Mouse (Mus musculus) forebrain, postnatal 0 days (tissue): ENCODE measurements around the gene Ddn. TPM values are rescaled to one million over a fixed set of nuclear protein-coding genes. Genes with fewer than 3 reads are reported as not detected.

ENCODE experiments used
- ATAC-seq: fragments of 200-750 bp; cut with Nextera tagmentation; 2 replicates; pipeline ENCODE4 v1.8.0; 2017; ENCODE audit warnings: mild to moderate bottlenecking, moderate library complexity
- DNase-seq: peaks from one replicate; pipeline ENCODE4 v3.0.0-alpha.2; 2015
- H3K27ac ChIP-seq: fragments of 300-500 bp; sonication (generic); 2 replicates; pipeline ENCODE4 v1.5.1; 2014; ENCODE audit warnings: low read depth, mild to moderate bottlenecking, antibody characterized with exemption, low read length, moderate library complexity, mixed read lengths
- H3K27me3 ChIP-seq: fragments of 300-500 bp; sonication (generic); 2 replicates; pipeline ENCODE4 v1.6.1; 2014; ENCODE audit warnings: mild to moderate bottlenecking, low read length, mixed read lengths; ENCODE audit not compliant: insufficient read depth
- H3K36me3 ChIP-seq: fragments of 300-500 bp; sonication (generic); 2 replicates; pipeline ENCODE4 v1.6.1; 2014; ENCODE audit warnings: mild to moderate bottlenecking, moderate library complexity; ENCODE audit not compliant: insufficient read depth
- H3K4me1 ChIP-seq: fragments of 300-500 bp; sonication (generic); 2 replicates; pipeline ENCODE4 v1.6.1; 2014; ENCODE audit warnings: antibody characterized with exemption; ENCODE audit not compliant: insufficient read depth
- H3K4me2 ChIP-seq: fragments of 300-500 bp; sonication (generic); 2 replicates; pipeline ENCODE4 v1.6.1; 2014; ENCODE audit warnings: low read depth, mild to moderate bottlenecking, moderate library complexity
- H3K4me3 ChIP-seq: fragments of 300-500 bp; sonication (generic); 2 replicates; pipeline ENCODE4 v1.5.1; 2014; ENCODE audit warnings: low read depth, low read length, mixed read lengths
- H3K9ac ChIP-seq: fragments of 300-500 bp; sonication (generic); 2 replicates; pipeline ENCODE4 v1.6.1; 2014; ENCODE audit warnings: mild to moderate bottlenecking
- H3K9me3 ChIP-seq: fragments of 300-500 bp; sonication (generic); 2 replicates; pipeline ENCODE4 v1.6.1; 2016; ENCODE audit warnings: low read length
- CTCF ChIP-seq: sonication (generic); IDR thresholded peaks from 2 replicates; pipeline ENCODE4 v1.5.1; 2016; ENCODE audit warnings: antibody characterized with exemption, control low read depth, low read depth
- WGBS: fragments of 180-500 bp; shearing (Covaris S2); extraction: QIAGEN DNeasy Blood & Tissue Kit; methylation state at CpG from one replicate; pipeline ENCODE4 v1.1.7; 2014; 5-methylcytosine and 5-hydroxymethylcytosine counted together
- polyA plus RNA-seq: library from polyadenylated mRNA; unstranded; fragments of >200 nt; fragmentation: Nextera tagmentation; extraction: Ambion mirVana; gene quantifications from 2 replicates; pipeline ENCODE4 v1.2.1, GENCODE M21; 2015
- total RNA-seq: library from RNA; depleted of rRNA; stranded (reverse); fragments of >200 nt; gene quantifications from 2 replicates; pipeline ENCODE4 v1.2.3, GENCODE M21; 2014

Gene Ddn
- total and polyA plus RNA-seq, 2 experiments from 2014 or later, result 2.2 to 36.3 TPM

DNA sequence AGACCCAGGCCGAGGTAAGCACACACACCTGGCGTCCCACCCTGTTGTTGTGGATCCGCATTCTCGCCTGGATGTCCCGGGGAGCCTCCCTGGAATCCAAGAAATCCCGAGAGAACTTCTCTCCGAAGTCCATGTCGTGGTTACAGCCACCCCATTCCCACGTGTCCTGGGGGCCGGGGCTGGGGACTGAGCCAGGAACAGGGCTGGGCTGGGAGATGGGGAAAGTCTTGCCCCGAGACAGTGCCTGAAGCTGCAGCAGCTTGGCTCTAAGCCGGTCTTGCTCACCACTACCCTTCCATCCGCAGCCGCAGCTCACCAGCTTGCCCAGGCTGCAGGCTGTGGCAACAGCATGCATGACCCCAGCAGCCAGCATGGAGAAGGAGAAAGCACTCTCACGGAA, 35.2 kb downstream of the Ddn start:
- Histone ChIP-seq H3K36me3 (no peaks in the 10 kb centered on the region), H3K9ac (no peak overlapping the region), H3K27ac (no peak overlapping the region), H3K4me2 (no peak overlapping the region), H3K4me1 (no peaks in the 10 kb centered on the region), H3K9me3 (no peaks in the 10 kb centered on the region), H3K27me3 (peaks cover 81% of the 10 kb centered on the region), H3K4me3 (no peak overlapping the region)
- no peak for TF ChIP-seq CTCF
- WGBS, result 9% methylated on average over 15 of the region's 15 CpGs
- ATAC-seq, result no peak
- DNase-seq, result no peak

DNA sequence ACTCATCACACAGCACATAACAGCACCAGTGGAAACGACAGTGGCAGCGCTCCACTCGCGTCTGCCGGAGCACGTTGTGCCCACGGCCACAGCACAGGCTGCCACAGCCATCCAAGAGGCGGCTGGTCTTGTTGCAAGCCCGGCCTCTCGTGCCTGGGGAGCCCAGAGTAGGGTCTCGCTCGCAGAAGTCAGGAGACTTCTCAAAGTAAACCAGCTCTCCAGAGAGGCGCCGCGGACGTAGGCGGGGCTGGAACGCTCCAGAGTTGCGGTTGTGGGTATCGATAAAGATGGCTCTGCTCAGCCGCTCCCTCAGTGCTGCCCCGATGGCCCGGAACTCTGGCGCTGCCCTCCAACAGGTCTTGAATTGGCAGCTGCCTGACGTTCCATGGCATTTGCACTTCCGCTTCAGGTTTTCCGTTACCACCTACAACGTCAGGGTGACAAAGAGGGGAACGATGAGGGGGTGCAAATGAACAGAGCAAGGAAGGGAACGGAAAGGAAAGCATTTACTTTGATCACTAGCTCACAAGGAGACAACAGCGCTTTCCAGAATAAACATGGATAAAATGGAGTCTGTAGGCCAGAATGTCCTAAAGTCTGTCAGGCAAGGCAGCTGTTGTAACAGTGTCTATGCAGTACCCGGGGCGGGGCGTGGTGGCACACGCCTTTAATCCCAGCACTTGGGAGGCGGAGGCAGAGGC, 36.6 kb downstream of the Ddn start:
- no peak for DNase-seq
- peak; percentile 16; the same call in 1 of the 2 replicates for ATAC-seq
- H3K4me3 ChIP-seq, result peak overlapping the region; percentile 33
- H3K9me3 ChIP-seq, result no peaks in the 10 kb centered on the region
- H3K4me2 ChIP-seq, result peak overlapping the region; percentile 49
- WGBS, result 1% methylated on average over 36 of the region's 36 CpGs
- H3K27ac ChIP-seq, result no peak overlapping the region
- H3K27me3 ChIP-seq, result peaks cover 67% of the 10 kb centered on the region
- no peak for TF ChIP-seq CTCF
- no peaks in the 10 kb centered on the region for H3K36me3 ChIP-seq
- H3K4me1 ChIP-seq, result no peaks in the 10 kb centered on the region
- H3K9ac ChIP-seq, result no peak overlapping the region

DNA sequence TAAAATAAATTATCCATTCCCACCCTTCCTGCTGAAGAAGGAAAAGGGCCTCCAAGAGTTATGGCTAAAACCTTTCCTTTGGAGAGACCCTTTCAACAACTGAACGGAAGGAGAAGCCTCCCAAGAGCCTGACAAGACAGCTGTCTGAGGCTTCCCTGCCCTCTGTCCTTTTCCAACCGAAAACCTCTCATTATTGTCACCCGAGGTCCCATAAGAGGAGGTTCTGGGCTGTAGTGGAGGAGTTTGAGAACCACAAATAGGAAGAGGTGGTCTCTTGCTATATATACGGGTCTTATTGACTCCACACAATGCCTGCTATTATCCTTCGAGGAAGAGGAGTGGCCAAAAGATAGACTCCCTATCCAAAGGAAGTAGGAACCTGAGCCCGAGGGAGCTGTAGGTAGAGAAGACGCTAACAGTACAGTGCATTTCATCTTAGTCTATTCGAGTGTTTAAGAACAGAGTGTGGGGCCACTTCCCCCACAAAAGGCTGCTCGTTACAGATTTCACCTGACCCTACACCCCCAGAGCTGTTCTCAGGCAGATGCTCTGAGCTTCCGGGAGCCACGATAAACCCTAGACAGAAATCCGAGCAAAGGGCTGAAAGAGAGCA, 37.4 kb downstream of the Ddn start:
- no peak for ATAC-seq
- WGBS, result 4% methylated on average over 12 of the region's 12 CpGs
- DNase-seq, result no peak
- Histone ChIP-seq H3K4me1 (no peaks in the 10 kb centered on the region), H3K27me3 (peaks cover 59% of the 10 kb centered on the region), H3K9me3 (no peaks in the 10 kb centered on the region), H3K9ac (no peak overlapping the region), H3K4me3 (no peak overlapping the region; the same call in 1 of the 2 replicates), H3K27ac (no peak overlapping the region), H3K4me2 (peak overlapping the region; percentile 49), H3K36me3 (no peaks in the 10 kb centered on the region)
- TF ChIP-seq CTCF, result no peak

DNA sequence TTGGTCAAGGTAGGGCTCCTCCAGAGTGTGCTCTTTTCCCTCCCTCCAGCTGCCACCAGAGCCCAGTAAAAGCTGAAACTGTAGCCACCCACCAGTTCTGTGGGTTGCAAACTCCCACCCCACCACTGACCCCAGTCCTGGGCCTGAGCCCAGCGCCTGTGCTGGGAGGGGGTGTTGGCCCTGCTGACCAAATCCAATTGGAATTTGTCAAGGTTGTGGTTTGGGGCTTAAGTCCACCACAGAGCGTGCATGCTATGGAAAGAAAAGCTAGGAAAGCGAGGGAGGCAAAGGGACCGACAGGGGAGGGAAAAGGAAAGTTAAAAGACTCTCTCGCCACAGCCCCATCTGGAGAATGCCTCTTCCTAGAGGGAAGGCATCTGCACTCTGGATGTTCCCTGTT, 41.0 kb downstream of the Ddn start:
- Histone ChIP-seq H3K36me3 (no peaks in the 10 kb centered on the region), H3K27me3 (peaks cover 23% of the 10 kb centered on the region)
- 29% methylated on average over 5 of the region's 5 CpGs for WGBS

DNA sequence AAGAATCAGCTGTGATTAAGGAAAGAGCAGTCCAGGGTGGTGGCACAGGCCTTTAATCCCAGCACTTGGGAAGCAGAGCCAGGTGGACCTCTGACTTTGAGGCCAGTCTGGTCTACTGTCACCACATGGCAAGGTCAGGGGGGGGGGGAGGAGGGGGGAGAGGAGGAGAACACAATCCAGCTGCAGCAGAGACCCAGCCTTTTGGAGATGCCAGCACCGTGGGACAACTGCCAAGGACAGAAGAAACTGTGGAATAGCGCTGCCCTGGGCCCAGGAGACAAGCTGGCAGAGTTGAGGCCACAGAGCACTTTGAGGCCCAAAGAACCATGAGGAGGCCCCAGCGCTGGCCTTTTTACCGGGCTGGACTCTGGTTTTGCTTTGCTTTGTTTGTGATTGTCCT, 43.4 kb downstream of the Ddn start:
- peaks cover 7% of the 10 kb centered on the region for H3K4me1 ChIP-seq
- no peak overlapping the region for H3K27ac ChIP-seq
- DNase-seq, result no peak
- H3K9me3 ChIP-seq, result no peaks in the 10 kb centered on the region
- no peak for TF ChIP-seq CTCF
- H3K4me3 ChIP-seq, result no peak overlapping the region
- H3K9ac ChIP-seq, result no peak overlapping the region
- H3K36me3 ChIP-seq, result no peaks in the 10 kb centered on the region
- WGBS, result 69% methylated on average over 4 of the region's 4 CpGs
- ATAC-seq, result no peak
- no peak overlapping the region for H3K4me2 ChIP-seq
- H3K27me3 ChIP-seq, result peaks cover 3% of the 10 kb centered on the region; the same call in 1 of the 2 replicates

More for the DNA sequence above, 41.0 kb downstream of the Ddn start:
- Histone ChIP-seq H3K4me3 (no peak overlapping the region), H3K4me2 (no peak overlapping the region), H3K9ac (no peak overlapping the region), H3K4me1 (no peaks in the 10 kb centered on the region), H3K27ac (no peak overlapping the region), H3K9me3 (no peaks in the 10 kb centered on the region)
- DNase-seq (no peak), ATAC-seq (no peak)
- TF ChIP-seq CTCF, result no peak

DNA sequence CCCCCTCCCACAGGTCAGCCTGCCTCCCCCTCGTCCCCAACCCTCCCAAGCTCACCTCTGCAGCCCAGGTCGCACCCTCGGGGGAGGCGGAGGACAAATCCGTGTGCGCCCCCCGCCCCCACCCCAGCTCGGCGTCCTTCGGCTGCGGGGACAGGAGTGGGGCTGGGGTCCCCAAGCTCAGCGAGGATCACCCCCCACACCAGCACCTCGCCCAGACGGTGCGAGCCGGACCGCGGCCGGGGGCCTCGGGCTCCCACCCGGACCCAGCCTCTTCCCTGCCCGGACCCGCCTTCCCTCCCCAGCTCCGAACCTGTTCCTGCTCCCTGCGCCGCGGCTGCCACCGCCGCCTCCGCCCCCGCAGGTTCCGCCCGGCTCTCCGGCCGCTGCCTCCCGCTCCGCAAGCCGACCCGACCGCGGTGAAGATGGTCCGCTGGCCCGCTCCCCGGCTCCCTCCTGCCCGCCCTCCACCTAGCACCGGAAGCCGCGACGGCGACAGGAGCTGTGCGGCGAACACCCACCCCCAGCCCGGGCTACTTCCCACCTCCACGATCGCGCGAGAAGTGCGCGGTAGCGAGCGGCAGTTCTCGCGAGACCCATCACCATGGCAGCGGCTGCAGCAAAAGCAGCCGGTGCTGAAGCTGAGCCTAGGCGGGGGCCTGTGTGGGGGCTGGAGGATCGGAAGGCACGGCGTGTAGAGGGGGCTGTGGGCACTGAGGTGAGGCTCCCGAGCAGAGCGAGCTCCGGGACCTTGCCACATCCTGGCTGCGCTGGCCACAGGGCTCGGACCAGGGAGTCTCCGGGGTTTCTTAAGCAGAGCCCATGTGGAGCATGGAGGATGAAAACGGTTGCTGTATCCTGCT, 46.4 kb downstream of the Ddn start, which contains the start of gene Arf3:
TSS of gene Arf3 (minus strand) at position 545 of the 860 bp plus-strand sequence.
- no peaks in the 10 kb centered on the region for H3K9me3 ChIP-seq
- peak; percentile 98 for DNase-seq
- peak within 1 kb of the TSS; percentile 98 for H3K9ac ChIP-seq
- peak within 1 kb of the TSS; percentile 73 for H3K4me2 ChIP-seq
- peak within 1 kb of the TSS; percentile 94 for H3K27ac ChIP-seq
- ATAC-seq, result peak; percentile 97
- peaks cover 13% of the 10 kb centered on the region for H3K36me3 ChIP-seq
- H3K4me3 ChIP-seq, result peak within 1 kb of the TSS; percentile 95
- TF ChIP-seq CTCF, result no peak
- no peaks in the 10 kb centered on the region for H3K27me3 ChIP-seq
- 2% methylated on average over 72 of the region's 76 CpGs for WGBS
- H3K4me1 ChIP-seq, result peaks cover 7% of the 10 kb centered on the region
